Mouse (Mus musculus): ENCODE measurements around the gene Med18. TPM values are rescaled to one million over a fixed set of nuclear protein-coding genes. Genes with fewer than 3 reads are reported as not detected.
A peak's percentile ranks its signal among the peaks of the same experiment; 100 is the strongest.

Gene Med18
- total and polyA plus RNA-seq, 2 experiments from 2014 or later: 11.6 to 13.8 TPM

DNA sequence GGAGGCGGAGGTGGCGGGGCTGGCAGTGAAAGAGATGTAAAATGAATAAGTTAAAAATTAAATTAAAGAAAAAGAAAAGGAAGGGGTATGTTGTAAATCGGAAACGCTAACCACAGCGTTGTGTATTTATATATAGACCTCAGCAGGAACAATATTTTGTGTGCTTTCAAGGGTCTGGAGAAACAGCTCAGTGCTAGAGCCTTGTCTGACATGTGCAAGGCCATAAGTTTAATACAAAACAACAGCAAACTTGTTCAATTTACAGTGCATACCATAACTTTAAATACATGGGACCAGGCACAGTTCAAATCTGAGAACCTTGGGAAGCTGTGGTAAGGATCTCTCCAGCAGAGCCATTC lies 513 bp upstream of the Med18 start:
- Histone ChIP-seq H3K9ac (replicated peaks; ENCODE audit: low read length) (0 out of 2 replicates have a peak overlapping the region, but pooled peaks have one; percentile 78), H3K9me3 (ENCODE audit: low read length) (no peaks in the 10 kb centered on the region), H3K4me3 (ENCODE audit: low read length) (peak overlapping the region; percentile 75), H3K27me3 (ENCODE audit: insufficient read depth, low read length) (no peaks in the 10 kb centered on the region), H3K4me1 (ENCODE audit: insufficient read depth, low read length) (peaks cover 7% of the 10 kb centered on the region), H3K27ac (0 out of 2 replicates have a peak overlapping the region, but pooled peaks have one; percentile 66), H3K4me2 (ENCODE audit: low read depth, low read length) (peak overlapping the region; percentile 87), H3K36me3 (ENCODE audit: insufficient read depth, low read length) (peaks cover 2% of the 10 kb centered on the region; the same call in 1 of the 2 replicates)
- TF ChIP-seq CTCF (IDR thresholded peaks at IDR 0.05; ENCODE audit: low read depth): no peak
- DNase-seq (ENCODE audit: low spot score) (no peak), ATAC-seq (0 out of 2 replicates have a peak, but pooled peaks have one; percentile 3)
- 2% methylated on average over 5 of the region's 5 CpGs for WGBS

DNA sequence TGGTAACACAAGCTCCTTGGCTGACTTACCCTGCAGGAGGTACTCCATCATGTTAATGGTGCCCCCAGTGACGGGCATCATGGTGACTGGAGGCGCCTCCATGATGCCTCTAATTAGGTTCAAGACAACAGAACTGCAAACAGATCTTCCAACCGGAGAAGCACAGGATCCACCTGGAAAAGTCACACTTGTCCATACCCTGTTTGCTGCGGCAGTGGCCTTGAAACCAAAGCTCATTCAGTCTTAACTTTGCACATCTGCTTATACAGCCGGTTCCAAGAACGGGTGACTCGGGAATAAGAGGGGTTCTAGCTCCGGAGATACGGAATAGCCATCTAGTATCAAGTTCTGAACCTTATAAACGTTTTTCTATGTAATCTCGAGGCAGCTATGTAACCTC lies 885 bp downstream of the Med18 start:
- no peak for TF ChIP-seq CTCF (IDR thresholded peaks at IDR 0.05; ENCODE audit: low read depth)
- H3K4me1 ChIP-seq (ENCODE audit: insufficient read depth, low read length): peaks cover 7% of the 10 kb centered on the region
- H3K9me3 ChIP-seq (ENCODE audit: low read length): no peaks in the 10 kb centered on the region
- peak overlapping the region; percentile 87 for H3K4me2 ChIP-seq (ENCODE audit: low read depth, low read length)
- H3K4me3 ChIP-seq (ENCODE audit: low read length): peak overlapping the region; percentile 75
- no peak for ATAC-seq
- H3K27me3 ChIP-seq (ENCODE audit: insufficient read depth, low read length): no peaks in the 10 kb centered on the region
- H3K27ac ChIP-seq: no peak overlapping the region; the same call in 1 of the 2 replicates
- DNase-seq (ENCODE audit: low spot score): no peak
- H3K9ac ChIP-seq (replicated peaks; ENCODE audit: low read length): peak overlapping the region; percentile 78
- WGBS: 13% methylated on average over 11 of the region's 11 CpGs
- H3K36me3 ChIP-seq (ENCODE audit: insufficient read depth, low read length): peaks cover 9% of the 10 kb centered on the region

DNA sequence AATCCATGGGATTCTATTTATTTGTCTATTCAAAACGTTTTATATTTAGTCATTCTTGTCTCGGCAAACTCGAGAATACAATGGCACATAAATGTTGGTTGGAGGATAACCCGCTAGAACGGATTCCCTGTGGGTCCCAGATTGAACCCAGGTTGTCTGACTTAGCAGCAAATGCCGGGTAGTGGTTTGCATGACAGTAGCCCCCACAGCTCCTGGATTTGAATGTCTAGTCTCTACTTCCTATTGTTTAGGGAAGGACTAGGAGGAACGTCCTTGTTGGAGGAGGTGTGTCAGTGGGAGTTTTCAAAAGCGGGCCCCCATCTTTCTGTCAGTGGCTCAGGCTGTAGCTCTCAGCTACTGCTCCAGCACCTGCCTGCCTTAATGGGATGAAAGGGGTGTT lies 3.5 kb downstream of the Med18 start:
- Histone ChIP-seq H3K27ac (no peak overlapping the region), H3K4me2 (ENCODE audit: low read depth, low read length) (no peak overlapping the region), H3K9ac (replicated peaks; ENCODE audit: low read length) (no peak overlapping the region), H3K9me3 (ENCODE audit: low read length) (no peaks in the 10 kb centered on the region), H3K27me3 (ENCODE audit: insufficient read depth, low read length) (no peaks in the 10 kb centered on the region), H3K36me3 (ENCODE audit: insufficient read depth, low read length) (peaks cover 9% of the 10 kb centered on the region), H3K4me1 (ENCODE audit: insufficient read depth, low read length) (peaks cover 7% of the 10 kb centered on the region), H3K4me3 (ENCODE audit: low read length) (no peak overlapping the region)
- no peak for DNase-seq (ENCODE audit: low spot score)
- no peak for TF ChIP-seq CTCF (IDR thresholded peaks at IDR 0.05; ENCODE audit: low read depth)
- WGBS: 88% methylated on average over 8 of the region's 8 CpGs
- no peak for ATAC-seq

DNA sequence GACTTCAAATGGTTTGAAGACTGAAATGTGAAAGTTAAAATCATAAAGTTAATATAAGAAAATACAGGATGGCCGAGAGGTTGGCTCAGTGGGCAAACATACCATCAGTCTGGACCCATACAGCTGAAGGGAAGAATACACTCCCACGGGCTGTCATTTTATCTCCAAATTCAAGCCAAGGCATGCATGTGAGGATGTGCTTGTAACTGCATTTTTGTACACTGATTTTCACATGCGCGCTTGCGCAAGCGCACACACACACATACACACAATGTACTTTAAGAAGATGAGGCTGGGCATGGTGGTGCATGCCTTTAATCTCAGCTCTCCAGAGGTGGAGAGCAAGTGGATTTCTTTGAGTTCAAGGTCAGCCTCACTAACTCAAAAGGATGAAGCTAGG lies 8.2 kb downstream of the Med18 start:
- TF ChIP-seq CTCF (IDR thresholded peaks at IDR 0.05; ENCODE audit: low read depth): no peak
- ATAC-seq: no peak
- no peaks in the 10 kb centered on the region for H3K27me3 ChIP-seq (ENCODE audit: insufficient read depth, low read length)
- no peak overlapping the region for H3K4me2 ChIP-seq (ENCODE audit: low read depth, low read length)
- H3K9ac ChIP-seq (replicated peaks; ENCODE audit: low read length): no peak overlapping the region
- peaks cover 9% of the 10 kb centered on the region for H3K36me3 ChIP-seq (ENCODE audit: insufficient read depth, low read length)
- DNase-seq (ENCODE audit: low spot score): no peak
- H3K4me3 ChIP-seq (ENCODE audit: low read length): no peak overlapping the region
- no peaks in the 10 kb centered on the region for H3K4me1 ChIP-seq (ENCODE audit: insufficient read depth, low read length)
- 96% methylated on average over 6 of the region's 6 CpGs for WGBS
- H3K9me3 ChIP-seq (ENCODE audit: low read length): no peaks in the 10 kb centered on the region
- H3K27ac ChIP-seq: no peak overlapping the region

DNA sequence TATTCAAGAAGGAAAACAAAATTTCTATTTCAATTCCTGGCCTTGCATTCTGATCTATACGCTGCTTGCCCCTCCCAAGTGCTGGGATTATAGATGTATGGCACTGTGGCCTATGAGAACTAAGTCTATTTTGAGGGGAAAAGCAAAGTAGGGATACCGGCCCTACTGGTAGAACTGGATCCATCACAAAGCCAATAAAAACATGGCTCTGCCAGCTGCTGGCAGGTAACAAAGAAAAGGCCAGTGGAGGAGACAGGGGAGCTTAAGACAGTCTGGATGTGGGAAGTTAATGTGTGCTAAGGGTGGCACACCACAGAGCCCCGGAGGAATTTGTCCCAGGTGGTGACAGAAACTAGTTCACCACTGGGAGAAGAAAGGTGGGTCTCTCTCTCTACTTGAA lies 8.6 kb downstream of the Med18 start:
- H3K27me3 ChIP-seq (ENCODE audit: insufficient read depth, low read length): no peaks in the 10 kb centered on the region
- H3K9ac ChIP-seq (replicated peaks; ENCODE audit: low read length): no peak overlapping the region
- ATAC-seq (no peak), DNase-seq (ENCODE audit: low spot score) (no peak)
- H3K4me2 ChIP-seq (ENCODE audit: low read depth, low read length): no peak overlapping the region
- peaks cover 9% of the 10 kb centered on the region for H3K36me3 ChIP-seq (ENCODE audit: insufficient read depth, low read length)
- H3K4me3 ChIP-seq (ENCODE audit: low read length): no peak overlapping the region
- no peaks in the 10 kb centered on the region for H3K9me3 ChIP-seq (ENCODE audit: low read length)
- no peak overlapping the region for H3K27ac ChIP-seq
- no peaks in the 10 kb centered on the region for H3K4me1 ChIP-seq (ENCODE audit: insufficient read depth, low read length)
- no peak for TF ChIP-seq CTCF (IDR thresholded peaks at IDR 0.05; ENCODE audit: low read depth)
- WGBS: 86% methylated on average over 3 of the region's 3 CpGs

DNA sequence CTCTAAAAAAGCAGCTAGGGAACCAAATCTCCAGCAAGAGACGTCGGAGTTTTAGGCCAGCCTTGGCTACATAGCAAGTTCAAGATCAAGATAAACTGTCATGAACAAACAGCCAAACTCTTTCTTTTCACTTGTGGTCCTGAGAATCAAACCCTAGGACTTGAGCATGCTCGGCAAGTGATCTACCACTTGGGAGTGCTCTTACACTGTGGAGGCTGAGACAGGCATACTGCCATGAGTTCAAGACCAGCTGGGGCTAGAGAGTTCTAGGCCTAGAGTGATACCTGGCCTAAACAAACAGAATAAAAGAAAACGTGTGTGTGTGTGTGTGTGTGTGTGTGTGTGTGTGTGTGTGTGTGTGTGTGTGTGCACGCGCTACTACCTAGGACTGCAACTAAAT lies 9.5 kb downstream of the Med18 start:
- Histone ChIP-seq H3K4me3 (ENCODE audit: low read length) (no peak overlapping the region), H3K9ac (replicated peaks; ENCODE audit: low read length) (no peak overlapping the region), H3K9me3 (ENCODE audit: low read length) (no peaks in the 10 kb centered on the region), H3K4me1 (ENCODE audit: insufficient read depth, low read length) (no peaks in the 10 kb centered on the region), H3K27me3 (ENCODE audit: insufficient read depth, low read length) (no peaks in the 10 kb centered on the region), H3K27ac (no peak overlapping the region), H3K4me2 (ENCODE audit: low read depth, low read length) (no peak overlapping the region), H3K36me3 (ENCODE audit: insufficient read depth, low read length) (peaks cover 7% of the 10 kb centered on the region; the same call in 1 of the 2 replicates)
- DNase-seq (ENCODE audit: low spot score): no peak
- no peak for ATAC-seq
- TF ChIP-seq CTCF (IDR thresholded peaks at IDR 0.05; ENCODE audit: low read depth): no peak
- WGBS: 88% methylated on average over 6 of the region's 6 CpGs

DNA sequence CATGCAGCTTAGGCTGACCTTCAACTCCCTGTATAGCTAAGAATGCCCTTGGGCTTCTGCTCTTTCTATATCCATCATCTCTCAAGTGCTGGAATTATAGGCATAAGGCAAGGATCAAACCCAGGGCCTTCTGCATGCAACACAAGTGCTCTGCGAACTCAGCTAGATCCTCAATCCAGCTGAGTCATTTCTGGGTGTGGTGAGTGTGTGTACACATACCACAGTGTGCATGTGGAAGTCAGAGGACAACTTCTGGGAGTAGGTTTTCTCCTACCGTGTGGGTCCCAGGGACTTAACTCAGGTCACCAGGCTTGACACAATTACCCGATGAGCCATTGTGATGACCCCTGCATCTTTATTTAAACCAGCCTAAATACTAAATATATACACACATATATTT lies 13.9 kb downstream of the Med18 start:
- H3K4me2 ChIP-seq (ENCODE audit: low read depth, low read length): no peak overlapping the region
- no peak for TF ChIP-seq CTCF (IDR thresholded peaks at IDR 0.05; ENCODE audit: low read depth)
- H3K4me3 ChIP-seq (ENCODE audit: low read length): no peak overlapping the region
- H3K27ac ChIP-seq: no peak overlapping the region
- H3K9me3 ChIP-seq (ENCODE audit: low read length): no peaks in the 10 kb centered on the region
- no peak for DNase-seq (ENCODE audit: low spot score)
- no peaks in the 10 kb centered on the region for H3K36me3 ChIP-seq (ENCODE audit: insufficient read depth, low read length)
- H3K9ac ChIP-seq (replicated peaks; ENCODE audit: low read length): no peak overlapping the region
- 91% methylated on average over 3 of the region's 3 CpGs for WGBS
- H3K4me1 ChIP-seq (ENCODE audit: insufficient read depth, low read length): no peaks in the 10 kb centered on the region
- no peaks in the 10 kb centered on the region for H3K27me3 ChIP-seq (ENCODE audit: insufficient read depth, low read length)
- no peak for ATAC-seq

All from hindbrain, postnatal 0 days (tissue).